Comparison of ENCODE assay signal across 8 mouse cellular contexts in the genomic region with DNA sequence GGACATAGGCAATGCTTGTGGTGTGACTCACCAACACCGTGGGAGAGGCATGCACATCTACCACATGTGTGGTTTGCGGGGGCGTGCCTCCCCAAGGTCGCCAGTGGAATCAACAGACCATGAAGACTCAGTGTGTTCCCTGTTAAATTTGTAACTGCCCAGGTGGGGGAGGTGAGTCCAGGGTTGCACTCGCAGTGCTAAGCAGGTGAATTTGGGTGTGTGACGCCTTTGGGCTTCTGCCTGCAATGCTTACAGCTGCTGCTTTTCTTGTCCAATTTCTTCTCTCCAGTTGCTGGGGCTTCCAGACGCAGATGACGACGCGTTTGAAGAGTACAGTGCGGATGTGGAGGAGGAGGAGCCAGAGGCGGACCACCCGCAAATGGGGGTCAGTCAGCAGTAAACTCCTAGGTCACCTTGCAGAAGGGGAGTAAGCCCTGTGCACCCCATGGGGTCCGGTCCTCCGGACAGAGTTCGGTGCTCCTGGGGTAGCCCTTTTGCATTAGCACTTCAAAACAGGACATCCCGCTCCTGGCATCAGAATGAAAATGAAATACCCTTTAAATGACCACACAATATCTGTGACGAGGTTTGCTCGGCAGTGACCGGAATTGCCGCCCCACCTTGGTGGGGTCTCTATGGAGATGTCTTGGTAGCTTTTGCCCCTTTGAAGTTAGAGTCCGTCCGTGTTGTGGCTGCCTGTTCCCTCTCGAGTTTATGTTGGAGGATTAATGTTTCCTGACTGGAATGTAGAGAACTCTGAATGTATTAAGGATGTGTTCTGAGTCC. TPM values are rescaled to one million over a fixed set of nuclear protein-coding genes. Genes with fewer than 3 reads are reported as not detected.
DNase-seq lines count a peak whose midpoint lies in the region; ATAC-seq and TF ChIP-seq lines count a peak whose summit lies in the region.

No protein-coding gene starts in this region.

- peak; percentile 87 for DNase-seq in heart, adult 11 months
- no peak for DNase-seq in heart, postnatal 36 days
- DNase-seq in forebrain, embryonic 10.5 days (ENCODE audit: extremely low spot score, low spot score) = peak; percentile 27
- DNase-seq in ovary, postnatal 10 days (ENCODE audit: low spot score) = no peak

- peaks cover 71% of the 10 kb centered on the region for H3K4me1 ChIP-seq in E14TG2a.4 (replicated peaks; ENCODE audit: low read depth, low read length)
- H3K4me1 ChIP-seq in forebrain, embryonic 10.5 days = peaks cover 27% of the 10 kb centered on the region
- peaks cover 4% of the 10 kb centered on the region; the same call in 1 of the 2 replicates for H3K4me1 ChIP-seq in intestine, embryonic 16.5 days (ENCODE audit: control insufficient read depth, insufficient read depth, low read length)
- H3K4me1 ChIP-seq in lung, embryonic 16.5 days (replicated peaks; ENCODE audit: control insufficient read depth, insufficient read depth, low read length) = peaks cover 3% of the 10 kb centered on the region; the same call in 1 of the 2 replicates
- peaks cover 6% of the 10 kb centered on the region; the same call in 1 of the 2 replicates for H3K4me1 ChIP-seq in stomach, embryonic 15.5 days

- H3K9me3 ChIP-seq in E14TG2a.4 (ENCODE audit: low read length) = no peaks in the 10 kb centered on the region
- H3K9me3 ChIP-seq in forebrain, embryonic 10.5 days = no peaks in the 10 kb centered on the region
- H3K9me3 ChIP-seq in intestine, embryonic 16.5 days (ENCODE audit: control insufficient read depth, low read length) = no peaks in the 10 kb centered on the region
- H3K9me3 ChIP-seq in lung, embryonic 16.5 days (ENCODE audit: control insufficient read depth, low read length) = no peaks in the 10 kb centered on the region
- no peaks in the 10 kb centered on the region for H3K9me3 ChIP-seq in stomach, embryonic 15.5 days

- TF ChIP-seq CTCF in E14TG2a.4 (conservative IDR thresholded peaks at IDR 0.05; ENCODE audit: low read length) = no peak

- peaks cover 25% of the 10 kb centered on the region; the same call in 1 of the 2 replicates for H3K27me3 ChIP-seq in E14TG2a.4 (ENCODE audit: insufficient read depth, low read length)
- peaks cover 63% of the 10 kb centered on the region for H3K27me3 ChIP-seq in forebrain, embryonic 10.5 days (ENCODE audit: poor library complexity, severe bottlenecking)
- H3K27me3 ChIP-seq in intestine, embryonic 16.5 days (replicated peaks; ENCODE audit: control insufficient read depth, insufficient read depth, low read length) = peaks cover 3% of the 10 kb centered on the region; the same call in 1 of the 2 replicates
- H3K27me3 ChIP-seq in lung, embryonic 16.5 days (ENCODE audit: control insufficient read depth, insufficient read depth, low read depth, low read length) = peaks cover 13% of the 10 kb centered on the region
- H3K27me3 ChIP-seq in stomach, embryonic 15.5 days (replicated peaks) = peaks cover under 1% of the 10 kb centered on the region; the same call in 1 of the 2 replicates

- ATAC-seq in intestine, embryonic 16.5 days = peak; percentile 53
- ATAC-seq in lung, embryonic 16.5 days (ENCODE audit: low read depth) = peak; percentile 52; the same call in 1 of the 2 replicates
- peak; percentile 45; the same call in 1 of the 2 replicates for ATAC-seq in stomach, embryonic 15.5 days (ENCODE audit: insufficient read depth, low FRiP score, low read depth)

- H3K36me3 ChIP-seq in E14TG2a.4 (ENCODE audit: insufficient read depth, low read length) = no peaks in the 10 kb centered on the region
- no peaks in the 10 kb centered on the region for H3K36me3 ChIP-seq in forebrain, embryonic 10.5 days (replicated peaks)
- no peaks in the 10 kb centered on the region for H3K36me3 ChIP-seq in intestine, embryonic 16.5 days (ENCODE audit: control insufficient read depth, insufficient read depth, low read length)
- H3K36me3 ChIP-seq in lung, embryonic 16.5 days (ENCODE audit: control insufficient read depth, insufficient read depth, low read length) = no peaks in the 10 kb centered on the region
- H3K36me3 ChIP-seq in stomach, embryonic 15.5 days = no peaks in the 10 kb centered on the region

- peak overlapping the region; percentile 94 for H3K4me2 ChIP-seq in intestine, embryonic 16.5 days (ENCODE audit: low read depth, low read length)
- H3K4me2 ChIP-seq in lung, embryonic 16.5 days (ENCODE audit: low read depth, low read length) = peak overlapping the region; percentile 100
- H3K4me2 ChIP-seq in stomach, embryonic 15.5 days = peak overlapping the region; percentile 98

- H3K9ac ChIP-seq in intestine, embryonic 16.5 days (ENCODE audit: low read depth, low read length) = peak overlapping the region; percentile 61
- H3K9ac ChIP-seq in lung, embryonic 16.5 days (ENCODE audit: low read length) = peak overlapping the region; percentile 68
- peak overlapping the region; percentile 25; the same call in 1 of the 2 replicates for H3K9ac ChIP-seq in stomach, embryonic 15.5 days

- H3K27ac ChIP-seq in forebrain, embryonic 10.5 days = peak overlapping the region; percentile 60
- no peak overlapping the region for H3K27ac ChIP-seq in intestine, embryonic 16.5 days (ENCODE audit: low read length)
- no peak overlapping the region for H3K27ac ChIP-seq in lung, embryonic 16.5 days (ENCODE audit: low read length)
- H3K27ac ChIP-seq in stomach, embryonic 15.5 days = no peak overlapping the region

- peak overlapping the region; percentile 62 for H3K4me3 ChIP-seq in E14TG2a.4 (replicated peaks; ENCODE audit: low read length)
- H3K4me3 ChIP-seq in forebrain, embryonic 10.5 days = peak overlapping the region; percentile 57
- H3K4me3 ChIP-seq in intestine, embryonic 16.5 days (ENCODE audit: low read length) = peak overlapping the region; percentile 52
- peak overlapping the region; percentile 58 for H3K4me3 ChIP-seq in lung, embryonic 16.5 days (ENCODE audit: low read length)
- peak overlapping the region; percentile 46 for H3K4me3 ChIP-seq in stomach, embryonic 15.5 days (replicated peaks)

- WGBS in forebrain, embryonic 10.5 days = 11% methylated on average over 24 of the region's 24 CpGs
- 5% methylated on average over 24 of the region's 24 CpGs for WGBS in intestine, embryonic 16.5 days
- WGBS in lung, embryonic 16.5 days = 5% methylated on average over 24 of the region's 24 CpGs
- WGBS in stomach, embryonic 15.5 days = 6% methylated on average over 24 of the region's 24 CpGs

- intact Hi-C loops in heart, postnatal 36 days (cut with DNase I) = loop anchor here (5.0 kb wide), 1 partner anchor 102 kb away; a partner anchor contains a TSS

RNA-seq across cellular contexts. Expression of a gene that starts 17.5 kb away (rescaled TPM):
- total RNA-seq in heart, postnatal 36 days (2021) = 10 to 100 TPM; 15.3 to 15.6 TPM
- 7.9 and 10.0 TPM in 2 replicates for polyA plus RNA-seq in forebrain, embryonic 10.5 days (2016; fragmentation: Nextera tagmentation; extraction: Ambion mirVana)
- polyA plus RNA-seq in intestine, embryonic 16.5 days (2015; fragmentation: Nextera tagmentation; extraction: Ambion mirVana) = 6.1 and 6.4 TPM in 2 replicates
- 5.0 and 6.4 TPM in 2 replicates for polyA plus RNA-seq in lung, embryonic 16.5 days (2015; fragmentation: Nextera tagmentation; extraction: Ambion mirVana)
- 8.0 and 8.2 TPM in 2 replicates for polyA plus RNA-seq in stomach, embryonic 15.5 days (2015; fragmentation: Nextera tagmentation; extraction: Ambion mirVana)

Comparison
In these comparisons a context has a peak if more than half of its experiments do, and no peak if none do; other contexts are left out.
1. DNase-seq: peak in heart, adult 11 months (single experiment) and forebrain, embryonic 10.5 days (single experiment); none in heart, postnatal 36 days (0 of 2) and ovary, postnatal 10 days (single experiment).
2. Peak in every context shown above with its lines, with median percentiles within 50 percentile points of each other: H3K4me3 ChIP-seq, ATAC-seq, H3K4me2 ChIP-seq and H3K9ac ChIP-seq.